Mouse (Mus musculus) heart, postnatal 10 days (tissue): Measurements from ENCODE around the gene Spink8. TPM values are rescaled to one million over a fixed set of nuclear protein-coding genes. Genes with fewer than 3 reads are reported as not detected.
A peak's percentile ranks its signal among the peaks of the same experiment; 100 is the strongest.

ENCODE experiments used
- DNase-seq, 2 experiments: peaks; one replicate each; pipeline ENCODE4 v3.0.0; 2021
- intact Hi-C: fragments of 180-260 bp; cut with DNase I; formaldehyde crosslinking; loops from one replicate; pipeline ENCODE4 v1.15.1; 2025
- total RNA-seq, 2 experiments: library from RNA; stranded (reverse); gene quantifications; 2 replicates each; pipeline ENCODE4 v1.2.3; 2021

Spink8 gene
- total RNA-seq, 2 experiments from 2014 or later, result not detected

- no peak for DNase-seq
- intact Hi-C loops, result loop anchor here (2.0 to 5.0 kb wide), 3 partner anchors 178 to 861 kb away; no protein-coding TSS in a partner anchor
Measured at GRCm38 (mm10) chr9:109863085-109863484, 51.0 kb downstream of the Spink8 start.

GRCm38 (mm10) chr9:109866218-109866617, 54.1 kb downstream of the Spink8 start:
- intact Hi-C loops, result no loop called here
- DNase-seq, result no peak

GRCm38 (mm10) chr9:109870983-109871572, 59.0 kb downstream of the Spink8 start:
- DNase-seq, result no peak
- intact Hi-C loops, result no loop called here

GRCm38 (mm10) chr9:109874797-109875691, 63.0 kb downstream of the Spink8 start, which contains the start of gene Cdc25a:
Gene Cdc25a, plus strand, starts transcription at chr9:109875579.
- intact Hi-C loops, result no loop called here
- peak; percentile 99 to 100 for DNase-seq

- peak in 1 of 2 experiments; percentile 60 for DNase-seq
- intact Hi-C loops, result no loop called here
Measured at GRCm38 (mm10) chr9:109875695-109876601, 63.9 kb downstream of the Spink8 start.

Other genes starting within 250 kb of the Spink8 start
- not detected for gene Fbxw15, start 244.0 kb upstream of the Spink8 start, total RNA-seq
- gene Fbxw24, start 186.2 kb upstream of the Spink8 start, total RNA-seq, result not detected
- not detected for gene Fbxw25, start 147.6 kb upstream of the Spink8 start, total RNA-seq
- gene Fbxw18, start 109.6 kb upstream of the Spink8 start, total RNA-seq, result not detected
- gene Fbxw26, start 66.2 kb upstream of the Spink8 start, total RNA-seq, result not detected
- not detected for gene Fbxw27, start 21.6 kb upstream of the Spink8 start, total RNA-seq
- 10 to 100 TPM; 15.1 to 18.4 TPM for gene Nme6, start 20.5 kb downstream of the Spink8 start, total RNA-seq
- gene Camp, start 37.3 kb downstream of the Spink8 start, total RNA-seq, result under 1 TPM; 0.36 to 0.60 TPM
- 1 to 10 TPM; 7.1 to 9.4 TPM for gene Cdc25a, start 63.3 kb downstream of the Spink8 start, total RNA-seq
- gene Map4, start 119.2 kb downstream of the Spink8 start, total RNA-seq, result 100 to 1,000 TPM; 294 to 310 TPM